ENCODE assay signal across 8 mouse cellular contexts in genomic region chr9:111057544-111058370, GRCm38 (mm10). TPM values are rescaled to one million over a fixed set of nuclear protein-coding genes. Genes with fewer than 3 reads are reported as not detected.
A peak's percentile ranks its signal among the peaks of the same experiment; 100 is the strongest.
DNase-seq lines count a peak whose midpoint lies in the region; ATAC-seq and TF ChIP-seq lines count a peak whose summit lies in the region.

No protein-coding gene starts in this region.

- intact Hi-C loops in left cerebral cortex, postnatal 36 days (cut with DNase I) = no loop called here

- ATAC-seq in embryonic facial prominence, embryonic 13.5 days (ENCODE audit: insufficient number of reproducible peaks, insufficient read depth, low FRiP score, low TSS enrichment, low read depth) = no peak
- ATAC-seq in liver, embryonic 15.5 days (ENCODE audit: insufficient read depth) = 0 out of 2 replicates have a peak, but pooled peaks have one; percentile 3
- ATAC-seq in megakaryocyte progenitor cell, adult 5-6 weeks (replicated peaks; ENCODE audit: poor library complexity) = no peak

- H3K9ac ChIP-seq in embryonic facial prominence, embryonic 13.5 days = no peak overlapping the region
- H3K9ac ChIP-seq in liver, embryonic 15.5 days = peak overlapping the region; percentile 80

- H3K27ac ChIP-seq in kidney, adult 2 months (ENCODE audit: insufficient read depth, low read depth, low read length) = peak overlapping the region; percentile 67; the same call in 1 of the 2 replicates
- H3K27ac ChIP-seq in embryonic facial prominence, embryonic 13.5 days = no peak overlapping the region
- H3K27ac ChIP-seq in liver, embryonic 15.5 days (replicated peaks) = peak overlapping the region; percentile 100

- WGBS in kidney, adult 2 months = 47% methylated on average over 14 of the region's 14 CpGs
- WGBS in embryonic facial prominence, embryonic 13.5 days = 62% methylated on average over 14 of the region's 14 CpGs
- WGBS in liver, embryonic 15.5 days (ENCODE audit: insufficient replicate concordance) = 40% methylated on average over 14 of the region's 14 CpGs

- no peak for TF ChIP-seq POLR2A in kidney, adult 2 months (IDR thresholded peaks at IDR 0.05; ENCODE audit: low read depth, low read length)

- no peaks in the 10 kb centered on the region for H3K9me3 ChIP-seq in embryonic facial prominence, embryonic 13.5 days
- no peaks in the 10 kb centered on the region for H3K9me3 ChIP-seq in liver, embryonic 15.5 days (replicated peaks)

- H3K4me3 ChIP-seq in kidney, adult 2 months (ENCODE audit: insufficient read depth, low read depth, low read length) = peak overlapping the region; percentile 66; the same call in 1 of the 2 replicates
- H3K4me3 ChIP-seq in embryonic facial prominence, embryonic 13.5 days = no peak overlapping the region
- H3K4me3 ChIP-seq in liver, embryonic 15.5 days (replicated peaks) = peak overlapping the region; percentile 79

- H3K27me3 ChIP-seq in kidney, adult 2 months (replicated peaks; ENCODE audit: control insufficient read depth, insufficient read depth, low read length) = no peaks in the 10 kb centered on the region
- H3K27me3 ChIP-seq in embryonic facial prominence, embryonic 13.5 days = no peaks in the 10 kb centered on the region
- peaks cover 6% of the 10 kb centered on the region; the same call in 1 of the 2 replicates for H3K27me3 ChIP-seq in liver, embryonic 15.5 days

- no peak for DNase-seq in kidney, adult 2 months
- DNase-seq in kidney, postnatal 10 days = no peak
- DNase-seq in CD4-positive, CD25-positive, alpha-beta regulatory T cell, adult 2 months (ENCODE audit: low read depth, low spot score) = peak; percentile 52
- no peak for DNase-seq in left cerebral cortex, postnatal 36 days (ENCODE audit: low spot score in 2 of 2)
- no peak for DNase-seq in kidney, adult 11 months

- H3K4me1 ChIP-seq in kidney, adult 2 months (ENCODE audit: control insufficient read depth, insufficient read depth, low read length) = no peaks in the 10 kb centered on the region; the same call in 1 of the 2 replicates
- H3K4me1 ChIP-seq in embryonic facial prominence, embryonic 13.5 days = peaks cover 20% of the 10 kb centered on the region
- H3K4me1 ChIP-seq in liver, embryonic 15.5 days (replicated peaks) = peaks cover 56% of the 10 kb centered on the region

- H3K36me3 ChIP-seq in kidney, adult 2 months (ENCODE audit: control insufficient read depth, insufficient read depth, low read length) = no peaks in the 10 kb centered on the region
- no peaks in the 10 kb centered on the region for H3K36me3 ChIP-seq in embryonic facial prominence, embryonic 13.5 days
- peaks cover 31% of the 10 kb centered on the region for H3K36me3 ChIP-seq in liver, embryonic 15.5 days (replicated peaks)

- peak overlapping the region; percentile 68 for H3K4me2 ChIP-seq in embryonic facial prominence, embryonic 13.5 days
- peak overlapping the region; percentile 81 for H3K4me2 ChIP-seq in liver, embryonic 15.5 days

- TF ChIP-seq CTCF in kidney, adult 2 months (conservative IDR thresholded peaks at IDR 0.05; ENCODE audit: insufficient read depth, insufficient read length, low read depth, low read length) = no peak

RNA-seq across cellular contexts. Expression of gene Ccrl2, which starts 0.4 kb away (rescaled TPM):
- 11.1 and 13.8 TPM in 2 replicates for polyA plus RNA-seq in kidney, adult 2 months (2012; rRNA removed)
- 0.62 and 0.63 TPM in 2 replicates for polyA plus RNA-seq in embryonic facial prominence, embryonic 13.5 days (2015; fragmentation: Nextera tagmentation; extraction: Ambion mirVana)
- polyA plus RNA-seq in liver, embryonic 15.5 days (2015; fragmentation: Nextera tagmentation; extraction: Ambion mirVana) = 15.1 and 15.7 TPM in 2 replicates
- total RNA-seq in megakaryocyte progenitor cell, adult 5-6 weeks (2015) = 2.9 and 4.1 TPM in 2 replicates
- 3.9 and 8.9 TPM in 2 replicates for total RNA-seq in megakaryocyte progenitor cell, adult 5-6 weeks (2017)
- under 1 TPM; 0.49 to 0.84 TPM for total RNA-seq in left cerebral cortex, postnatal 36 days (2021)

RNA-seq across cellular contexts. Expression of gene Ltf, which starts 38.7 kb away (rescaled TPM):
- 0.39 and 0.63 TPM in 2 replicates for polyA plus RNA-seq in kidney, adult 2 months (2012; rRNA removed)
- 0.46 and 1.6 TPM in 2 replicates for polyA plus RNA-seq in embryonic facial prominence, embryonic 13.5 days (2015; fragmentation: Nextera tagmentation; extraction: Ambion mirVana)
- polyA plus RNA-seq in liver, embryonic 15.5 days (2015; fragmentation: Nextera tagmentation; extraction: Ambion mirVana) = 139 and 168 TPM in 2 replicates
- 147 and 161 TPM in 2 replicates for total RNA-seq in megakaryocyte progenitor cell, adult 5-6 weeks (2015)
- total RNA-seq in megakaryocyte progenitor cell, adult 5-6 weeks (2017) = 168 and 196 TPM in 2 replicates
- total RNA-seq in left cerebral cortex, postnatal 36 days (2021) = under 1 TPM in 1 of 2 experiments, not detected in 1; 0.94 TPM

RNA-seq across cellular contexts. Expression of gene Lrrfip2, which starts 59.6 kb away (rescaled TPM):
- polyA plus RNA-seq in kidney, adult 2 months (2012; rRNA removed) = 10.7 and 12.7 TPM in 2 replicates
- polyA plus RNA-seq in embryonic facial prominence, embryonic 13.5 days (2015; fragmentation: Nextera tagmentation; extraction: Ambion mirVana) = 41.7 and 47.3 TPM in 2 replicates
- 17.7 and 17.9 TPM in 2 replicates for polyA plus RNA-seq in liver, embryonic 15.5 days (2015; fragmentation: Nextera tagmentation; extraction: Ambion mirVana)
- 43.9 and 48.3 TPM in 2 replicates for total RNA-seq in megakaryocyte progenitor cell, adult 5-6 weeks (2015)
- total RNA-seq in megakaryocyte progenitor cell, adult 5-6 weeks (2017) = 66.8 and 74.0 TPM in 2 replicates
- total RNA-seq in left cerebral cortex, postnatal 36 days (2021) = 10 to 100 TPM; 37.1 to 47.9 TPM

Comparison
In these comparisons a context has a peak if more than half of its experiments do, and no peak if none do; other contexts are left out.
1. RNA of gene Ltf, which starts 38.7 kb away (polyA plus RNA-seq): 139 to 168 TPM in liver, embryonic 15.5 days; 0.39 to 0.63 TPM in kidney, adult 2 months and 0.46 to 1.6 TPM in embryonic facial prominence, embryonic 13.5 days; every median in the first group is over 10 times any median in the second.